Mouse (Mus musculus) gastrocnemius, postnatal 36 days (tissue): ENCODE measurements around the gene Vmn1r194. TPM values are rescaled to one million over a fixed set of nuclear protein-coding genes. Genes with fewer than 3 reads are reported as not detected.
"Not testable (repeated sequence)": the region's sequence is repeated elsewhere in the genome, so short reads cannot be mapped to it uniquely, and the experiment has no call there.

Experiments used
- DNase-seq, 2 experiments: peaks; one replicate each; pipeline ENCODE4 v3.0.0; 2022
- intact Hi-C: fragments of 180-260 bp; cut with DNase I; formaldehyde crosslinking; loops from one replicate; pipeline ENCODE4 v1.15.1; 2025
- long read RNA-seq, 2 experiments: library from polyadenylated mRNA; stranded (forward); transcript quantifications; one replicate each; pipeline ENCODE4 v2.0.0; 2021
- microRNA-seq, 2 experiments: library from miRNA; unstranded; fragments of <30 nt; microRNA quantifications; one replicate each; pipeline ENCODE4 v1.2.0; 2021
- total RNA-seq, 2 experiments: library from RNA; stranded (reverse); gene quantifications; 2 replicates each; pipeline ENCODE4 v1.2.3; 2021

Gene Vmn1r194
- total RNA-seq, result not detected
- long read RNA-seq, experiment 1, result 0 reads
- long read RNA-seq, experiment 2, result 0 reads

- intact Hi-C loops, result no loop called here
- DNase-seq, result no peak
Observed at GRCm38 (mm10) chr13:22243915-22244314, at the start of gene Vmn1r194. TSS of gene Vmn1r194 (plus strand) at chr13:22244215.

DNA sequence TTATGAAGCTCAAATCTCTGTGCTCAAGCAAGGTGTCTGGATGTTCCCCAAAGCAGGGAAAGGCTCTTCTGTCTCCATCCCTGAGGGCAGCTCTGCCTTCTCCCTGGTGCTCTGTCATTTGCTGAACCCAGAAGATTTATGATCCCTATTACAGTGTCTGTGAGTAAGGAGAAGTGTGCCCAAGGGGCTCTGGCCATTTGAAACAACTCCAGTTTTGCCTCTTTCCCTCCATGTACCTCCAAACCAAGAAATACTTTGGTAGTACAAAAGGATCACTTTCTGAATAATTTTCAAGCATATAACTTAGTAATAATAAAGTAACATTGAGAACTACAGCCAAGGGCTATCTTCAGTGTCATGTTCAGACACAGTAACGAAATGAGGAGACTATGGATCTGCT is 21.0 kb upstream of the Vmn1r194 start, which contains the start of gene Vmn1r193:
Gene Vmn1r193, minus strand, starts transcription at position 101 of the 400 bp plus-strand sequence.
- DNase-seq, intact Hi-C loops: not testable (repeated sequence)

DNA sequence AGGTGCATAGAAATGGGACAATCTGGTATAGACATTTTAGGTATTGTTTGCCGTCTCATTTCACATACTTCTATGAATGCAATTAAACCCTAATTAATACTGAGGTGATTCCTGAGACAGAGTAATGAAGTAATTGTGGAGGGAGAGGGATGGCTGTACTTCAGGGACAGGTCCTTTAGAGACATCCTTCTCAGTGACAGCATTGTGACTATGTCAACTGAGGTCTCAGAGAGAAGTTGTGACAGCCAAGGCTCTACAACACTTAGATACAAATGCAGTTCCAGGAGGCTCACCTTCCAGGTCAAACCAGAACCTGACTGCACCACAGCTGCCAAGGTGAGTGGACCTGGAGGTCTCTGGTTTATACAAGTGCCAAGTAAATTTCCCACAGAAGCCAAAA is 26.2 kb downstream of the Vmn1r194 start, which contains the start of gene Vmn1r195:
Gene Vmn1r195, plus strand, starts transcription at position 301 of the 400 bp plus-strand sequence.
- DNase-seq, intact Hi-C loops: not testable (repeated sequence)

DNA sequence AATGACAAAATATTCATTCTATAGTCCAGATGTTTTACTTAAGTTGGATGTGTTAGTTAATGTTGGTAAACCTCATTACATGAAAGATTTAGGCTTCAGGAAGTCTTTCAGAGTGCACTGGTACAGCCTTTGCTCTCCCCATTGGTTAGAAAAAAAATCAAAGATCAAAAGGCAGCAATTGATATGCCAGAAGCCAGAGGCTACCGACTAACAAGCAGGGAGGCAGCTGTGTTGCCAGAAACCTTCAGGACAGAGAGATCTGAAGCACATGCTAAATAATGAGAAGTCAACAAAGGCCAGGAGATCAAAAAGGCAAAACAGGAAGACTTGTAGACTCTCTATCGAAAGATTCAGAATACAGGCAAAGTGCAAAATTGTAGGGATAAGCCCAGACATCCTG is 27.7 kb downstream of the Vmn1r194 start:
- intact Hi-C loops, result no loop called here
- DNase-seq, result no peak

DNA sequence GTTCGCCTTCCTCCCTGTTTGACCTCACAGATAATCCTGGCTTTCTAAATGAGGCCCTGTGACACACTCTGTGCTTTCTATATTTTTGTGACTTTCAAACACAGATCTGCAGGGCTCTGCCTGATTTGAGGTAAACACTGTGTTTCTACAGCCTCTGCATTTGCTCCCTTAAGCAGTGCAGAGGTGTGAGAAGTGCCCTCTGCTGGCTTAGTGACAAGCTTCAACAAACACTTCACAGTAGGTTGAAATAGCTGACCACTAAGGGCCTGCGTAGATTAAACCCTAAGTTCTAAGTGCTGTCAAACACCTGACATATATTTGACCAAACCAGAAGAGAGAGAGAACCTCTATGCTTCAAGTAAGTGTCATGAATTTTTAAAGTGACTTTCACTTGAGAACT is 40.6 kb downstream of the Vmn1r194 start:
- DNase-seq, result no peak
- intact Hi-C loops, result no loop called here

- intact Hi-C loops, result no loop called here
- DNase-seq, result no peak
Observed at GRCm38 (mm10) chr13:22289620-22290019, 45.6 kb downstream of the Vmn1r194 start, which contains the start of gene Vmn1r196. TSS of gene Vmn1r196 (plus strand) at chr13:22289920.

Small RNA genes within 50 kb of the gene (microRNA-seq; reads per million reads assigned to microRNA genes)
- 0 reads per million in 2 experiments for gene Gm23282
- gene Gm25084, result 0 reads per million in 2 experiments

Other genes with a start within 250 kb of the Vmn1r194 start
- 1 to 10 TPM in 1 of 2 experiments, not detected in 1; 5.4 TPM for gene Prss16, start 234.5 kb upstream of the Vmn1r194 start, total RNA-seq
- 10 to 100 TPM; 12.2 to 13.3 TPM for gene Hist1h2ah, start 208.6 kb upstream of the Vmn1r194 start, total RNA-seq
- gene Hist1h2bk, start 208.3 kb upstream of the Vmn1r194 start, total RNA-seq, result 10 to 100 TPM; 10.8 to 26.5 TPM
- gene Hist1h4i, start 202.9 kb upstream of the Vmn1r194 start, total RNA-seq, result 10 to 100 TPM; 28.7 to 30.9 TPM
- 10 to 100 TPM in 1 of 2 experiments, 1 to 10 TPM in 1; 8.7 to 11.6 TPM for gene Hist1h2ag, start 201.3 kb upstream of the Vmn1r194 start, total RNA-seq
- 1 to 10 TPM; 7.6 to 8.9 TPM for gene Hist1h2bj, start 201.0 kb upstream of the Vmn1r194 start, total RNA-seq
- not detected for gene Vmn1r188, start 159.8 kb upstream of the Vmn1r194 start, total RNA-seq
- not detected for gene Vmn1r189, start 138.4 kb upstream of the Vmn1r194 start, total RNA-seq
- gene Vmn1r191, start 60.2 kb upstream of the Vmn1r194 start, total RNA-seq, result not detected
- gene Vmn1r192, start 53.1 kb upstream of the Vmn1r194 start, total RNA-seq, result not detected
- not detected for gene Vmn1r193, start 21.1 kb upstream of the Vmn1r194 start, total RNA-seq
- not detected for gene Vmn1r195, start 26.3 kb downstream of the Vmn1r194 start, total RNA-seq
- not detected for gene Vmn1r196, start 45.7 kb downstream of the Vmn1r194 start, total RNA-seq
- gene Vmn1r197, start 80.4 kb downstream of the Vmn1r194 start, total RNA-seq, result not detected
- gene Vmn1r198, start 106.1 kb downstream of the Vmn1r194 start, total RNA-seq, result not detected
- not detected for gene Vmn1r199, start 135.6 kb downstream of the Vmn1r194 start, total RNA-seq
- gene Vmn1r200, start 146.2 kb downstream of the Vmn1r194 start, total RNA-seq, result not detected
- gene Vmn1r201, start 227.7 kb downstream of the Vmn1r194 start, total RNA-seq, result not detected